Mouse (Mus musculus) fibroblast of lung, adult 2 months (primary cell): ENCODE results near the gene Gm20388.

Experiments
- DNase-seq: peaks from one replicate; pipeline ENCODE4 v3.0.0-alpha.2; 2011; ENCODE audit warnings: low read depth

The Gm20388 gene

DNA sequence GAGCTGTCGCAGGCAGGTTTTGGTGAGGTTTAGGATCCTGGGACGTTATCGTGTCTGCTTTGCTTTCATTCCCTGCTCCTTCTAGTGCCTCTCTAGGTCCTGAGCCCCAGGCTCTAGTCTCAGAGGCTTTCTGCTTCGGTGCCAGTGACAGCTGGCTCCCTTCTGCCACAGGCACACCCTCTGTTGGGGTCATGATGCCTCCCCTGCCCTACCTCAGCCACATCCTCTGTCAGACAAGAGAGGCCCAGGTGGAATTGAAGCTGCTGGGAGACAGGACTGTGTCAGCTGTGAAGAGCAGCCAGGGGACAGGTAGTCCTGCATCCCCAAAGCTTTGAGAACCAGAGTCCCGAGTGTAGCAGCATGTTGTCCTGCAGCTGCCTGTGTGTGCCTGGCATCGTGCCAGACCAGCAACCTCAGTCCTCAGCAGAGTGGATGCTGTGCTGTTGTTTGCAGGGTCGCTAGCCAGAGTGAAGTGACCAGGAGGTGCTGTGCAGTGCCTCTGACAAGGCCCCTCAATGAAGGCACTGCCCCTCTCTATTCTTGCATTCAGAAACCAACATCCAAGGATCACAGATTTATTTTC lies 2896.4 kb downstream of the Gm20388 start:
- DNase-seq = no peak

DNA sequence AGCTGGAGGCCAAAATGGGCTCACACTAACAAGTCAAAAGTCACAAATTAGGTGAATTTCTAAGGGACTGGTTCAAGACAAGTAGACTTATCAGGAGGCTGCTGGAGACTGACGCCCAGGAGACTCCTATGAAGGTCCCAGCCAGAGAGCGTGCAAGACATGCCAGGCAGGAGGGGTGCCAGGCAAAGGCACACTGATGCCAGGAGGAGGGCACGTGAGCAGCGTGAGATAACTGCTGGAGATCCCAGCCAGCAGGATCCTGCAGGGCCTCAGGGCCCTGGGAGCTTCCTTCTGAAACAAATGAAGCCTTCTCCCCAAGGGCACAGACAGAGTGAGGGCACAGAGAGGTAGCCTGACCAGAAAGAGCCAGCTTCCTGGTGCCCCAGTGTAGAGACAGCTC lies 2897.3 kb downstream of the Gm20388 start:
- no peak for DNase-seq

GRCm38 (mm10) chr8:122810376-122810775 lies 2899.7 kb downstream of the Gm20388 start:
- no peak for DNase-seq

- no peak for DNase-seq
These were observed 2901.3 kb downstream of the Gm20388 start for GRCm38 (mm10) chr8:122811870-122812494.

GRCm38 (mm10) chr8:122812610-122813250 lies 2902.1 kb downstream of the Gm20388 start:
- DNase-seq = no peak

- no peak for DNase-seq
These were observed 2904.0 kb downstream of the Gm20388 start for GRCm38 (mm10) chr8:122814608-122815007.

DNA sequence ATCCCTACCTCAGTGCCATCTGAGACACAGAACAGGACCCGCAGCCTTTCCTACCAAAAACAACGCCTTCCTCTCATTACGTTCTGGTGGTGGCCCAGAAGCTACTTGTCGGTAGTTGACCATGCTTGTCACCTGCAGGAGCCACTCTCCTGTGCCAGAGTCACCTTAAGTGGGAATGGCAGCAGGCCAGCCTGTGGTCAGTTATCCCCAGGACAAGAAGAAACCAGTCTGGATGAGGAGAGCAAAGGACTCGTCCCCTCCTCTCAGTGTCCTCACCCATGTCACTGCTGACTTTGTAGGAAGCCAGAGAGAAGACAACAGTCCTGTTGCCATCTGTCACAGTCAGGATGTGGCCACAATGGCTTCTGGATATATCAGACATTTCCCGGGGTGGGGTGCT lies 2906.3 kb downstream of the Gm20388 start:
- DNase-seq = no peak

GRCm38 (mm10) chr8:122817724-122818496 lies 2907.3 kb downstream of the Gm20388 start:
- DNase-seq = no peak

DNA sequence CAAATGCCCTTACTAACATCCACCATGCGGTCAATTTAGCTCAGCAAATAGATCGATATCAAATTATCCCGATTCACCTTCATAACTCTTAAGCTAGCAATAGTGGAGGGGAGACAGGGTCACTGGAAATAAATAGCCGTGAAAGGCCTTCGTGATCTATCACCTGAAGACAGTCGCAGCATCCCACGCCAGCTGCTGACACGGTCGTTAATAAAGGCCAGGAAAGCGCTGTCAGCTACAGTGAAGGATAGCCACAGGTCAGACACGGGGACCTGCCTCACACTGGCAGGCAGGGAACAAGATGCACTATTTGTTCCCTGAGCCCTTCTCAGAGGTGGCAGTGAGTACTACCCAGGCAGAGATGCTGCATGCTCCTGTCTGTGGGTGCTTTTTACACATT lies 2909.1 kb downstream of the Gm20388 start:
- no peak for DNase-seq

- no peak for DNase-seq
These were observed 2913.9 kb downstream of the Gm20388 start for GRCm38 (mm10) chr8:122824571-122824970.

- no peak for DNase-seq
These were observed 2914.3 kb downstream of the Gm20388 start for GRCm38 (mm10) chr8:122824986-122825385.

GRCm38 (mm10) chr8:122825408-122825807 lies 2914.8 kb downstream of the Gm20388 start:
- no peak for DNase-seq

GRCm38 (mm10) chr8:122829396-122829795 lies 2918.8 kb downstream of the Gm20388 start:
- DNase-seq = no peak

DNA sequence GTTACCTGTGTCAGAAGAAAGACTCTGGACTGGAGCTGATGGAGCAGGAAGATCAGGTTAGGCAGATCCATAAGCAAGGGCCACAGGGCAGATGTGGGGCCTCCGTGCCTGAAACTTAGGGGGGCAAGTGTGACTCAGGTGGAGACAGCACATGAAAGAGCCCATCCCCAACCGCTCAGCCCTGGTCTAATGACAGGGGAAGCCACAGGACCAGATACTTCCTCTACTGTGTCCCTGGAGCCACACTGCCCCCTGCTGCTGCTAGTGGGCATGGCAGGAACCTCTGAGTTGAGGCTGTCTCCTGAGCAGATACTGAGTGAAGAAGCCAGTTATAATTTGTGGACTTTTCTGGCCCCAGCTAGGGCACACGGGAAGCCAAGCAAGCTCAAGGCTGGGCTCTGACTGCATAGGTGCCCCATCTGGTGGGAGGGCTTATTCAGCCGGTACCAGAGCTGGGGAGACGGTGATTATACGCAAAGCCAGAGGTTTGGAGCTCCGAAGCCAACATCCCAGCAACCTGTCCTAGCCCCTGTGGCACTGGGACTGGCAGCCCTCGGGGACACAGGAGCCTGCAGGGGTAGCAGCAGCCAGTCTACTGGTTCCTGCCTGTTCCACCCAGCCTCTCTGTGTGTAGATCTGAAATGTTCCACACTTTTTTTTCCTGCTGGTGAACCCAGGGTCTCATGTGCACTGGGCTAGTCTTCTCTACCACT lies 2919.9 kb downstream of the Gm20388 start:
- peak; percentile 28 for DNase-seq

DNA sequence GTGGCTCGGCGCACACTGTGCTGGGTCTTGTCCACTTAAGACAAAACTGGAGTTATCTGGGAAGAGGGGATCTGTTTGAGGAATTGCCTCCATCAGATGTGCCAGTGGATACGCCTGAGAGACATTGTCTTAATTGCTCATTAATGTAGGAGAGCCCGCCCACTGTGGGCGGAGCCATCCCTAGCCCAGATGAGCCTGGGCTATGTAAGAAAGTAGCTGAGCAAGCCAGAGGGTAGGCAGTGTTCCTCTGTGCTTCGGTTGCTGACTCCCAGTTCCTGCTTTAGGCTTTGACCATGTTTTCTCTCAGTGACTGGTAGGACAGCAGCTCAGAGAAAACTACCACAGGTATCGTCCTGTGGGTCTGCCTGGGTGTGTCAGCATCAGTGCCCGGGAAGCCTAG lies 2923.8 kb downstream of the Gm20388 start:
- DNase-seq = no peak

GRCm38 (mm10) chr8:122834971-122835370 lies 2924.3 kb downstream of the Gm20388 start:
- peak; percentile 44 for DNase-seq

- DNase-seq = no peak
These were observed 2925.6 kb downstream of the Gm20388 start for GRCm38 (mm10) chr8:122836199-122836598.

DNA sequence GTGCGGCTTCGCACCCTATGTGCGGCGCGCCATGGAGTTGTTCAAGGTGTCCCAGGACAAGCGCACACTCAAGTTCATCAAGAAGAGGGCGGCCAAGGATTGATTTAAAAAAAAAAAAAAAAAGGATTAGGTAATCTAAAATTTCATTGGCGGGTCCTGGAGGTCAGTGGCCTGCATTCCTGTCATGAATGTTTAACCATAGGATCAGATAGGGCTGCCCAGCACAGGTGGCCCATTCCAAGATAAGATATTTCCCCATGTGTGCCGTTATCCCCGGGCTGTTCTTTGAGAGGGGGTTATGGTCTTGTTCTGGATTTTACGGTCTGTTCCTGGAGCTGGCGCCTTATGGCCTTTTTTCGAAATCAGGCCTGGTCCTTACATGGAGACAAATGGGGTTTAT lies 2926.1 kb downstream of the Gm20388 start:
- DNase-seq = no peak

DNA sequence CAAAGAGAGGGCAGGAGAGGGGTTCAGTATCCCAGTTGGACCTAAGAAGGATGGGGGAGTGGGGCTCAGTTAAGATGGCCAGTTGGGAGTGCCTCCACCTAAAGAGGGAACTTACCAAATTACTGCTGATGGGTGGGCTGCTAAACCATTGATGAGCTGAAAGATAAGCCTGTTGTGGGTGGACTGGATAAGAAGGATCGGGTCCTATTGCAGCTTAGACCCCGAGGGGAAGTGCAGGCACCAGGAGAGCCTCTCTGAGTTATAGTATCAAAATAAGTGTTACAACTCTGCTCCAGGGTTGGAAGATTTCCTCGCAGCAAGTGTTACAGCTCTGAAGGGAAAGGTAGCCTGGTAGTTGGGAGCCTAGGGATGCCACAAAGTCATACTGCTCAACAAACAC lies 2933.5 kb downstream of the Gm20388 start:
- DNase-seq = no peak

- no peak for DNase-seq
These were observed 2935.0 kb downstream of the Gm20388 start for GRCm38 (mm10) chr8:122845662-122846061.

GRCm38 (mm10) chr8:122847829-122848561 lies 2937.4 kb downstream of the Gm20388 start, which contains the start of gene Cdh15:
Gene Cdh15 (plus strand): TSS chr8:122847966.
- no peak for DNase-seq
